Mouse (Mus musculus): ENCODE measurements at regions not wholly inside any gene's neighbourhood (a gene's known extent, or its start where the extent isn't known, plus 50 kb on each side); places are given as distances from the start of the nearest gene placed in this dataset.

GRCm38 (mm10) chr9:14090454-14090853 is 184.4 kb upstream of the Sesn3 start:
- no peak for TF ChIP-seq CTCF (IDR thresholded peaks at IDR 0.05; ENCODE audit: extremely low read depth, insufficient read length, insufficient replicate concordance, low read depth, low read length)
- no peak for TF ChIP-seq POLR2A (IDR thresholded peaks at IDR 0.05; ENCODE audit: low read depth, low read length)
- H3K27ac ChIP-seq (ENCODE audit: insufficient read depth, low read depth, low read length), result no peak overlapping the region
- H3K36me3 ChIP-seq (ENCODE audit: control insufficient read depth, insufficient read depth, low read length), result no peaks in the 10 kb centered on the region
- 86% methylated on average over 2 of the region's 2 CpGs for WGBS
- H3K4me3 ChIP-seq (ENCODE audit: low read depth, low read length), result no peak overlapping the region
- H3K4me1 ChIP-seq (ENCODE audit: control insufficient read depth, insufficient read depth, insufficient read length, low read length), result peaks cover 4% of the 10 kb centered on the region; the same call in 1 of the 2 replicates
- no peaks in the 10 kb centered on the region for H3K27me3 ChIP-seq (ENCODE audit: control insufficient read depth, insufficient read depth, low read length)

GRCm38 (mm10) chr9:14091099-14091930 is 183.6 kb upstream of the Sesn3 start:
- no peak overlapping the region for H3K27ac ChIP-seq (ENCODE audit: insufficient read depth, low read depth, low read length)
- no peaks in the 10 kb centered on the region for H3K27me3 ChIP-seq (ENCODE audit: control insufficient read depth, insufficient read depth, low read length)
- H3K4me1 ChIP-seq (ENCODE audit: control insufficient read depth, insufficient read depth, insufficient read length, low read length), result peaks cover 4% of the 10 kb centered on the region; the same call in 1 of the 2 replicates
- no peak overlapping the region for H3K4me3 ChIP-seq (ENCODE audit: low read depth, low read length)
- WGBS, result 67% methylated on average over 8 of the region's 8 CpGs
- H3K36me3 ChIP-seq (ENCODE audit: control insufficient read depth, insufficient read depth, low read length), result no peaks in the 10 kb centered on the region
- no peak for TF ChIP-seq POLR2A (IDR thresholded peaks at IDR 0.05; ENCODE audit: low read depth, low read length)
- TF ChIP-seq CTCF (IDR thresholded peaks at IDR 0.05; ENCODE audit: extremely low read depth, insufficient read length, insufficient replicate concordance, low read depth, low read length), result no peak

GRCm38 (mm10) chr9:14092996-14093442 is 181.8 kb upstream of the Sesn3 start:
- TF ChIP-seq CTCF (IDR thresholded peaks at IDR 0.05; ENCODE audit: extremely low read depth, insufficient read length, insufficient replicate concordance, low read depth, low read length), result no peak
- TF ChIP-seq POLR2A (IDR thresholded peaks at IDR 0.05; ENCODE audit: low read depth, low read length), result no peak
- Histone ChIP-seq H3K27ac (ENCODE audit: insufficient read depth, low read depth, low read length) (0 out of 2 replicates have a peak overlapping the region, but pooled peaks have one; percentile 22), H3K36me3 (ENCODE audit: control insufficient read depth, insufficient read depth, low read length) (no peaks in the 10 kb centered on the region), H3K27me3 (ENCODE audit: control insufficient read depth, insufficient read depth, low read length) (no peaks in the 10 kb centered on the region), H3K4me3 (ENCODE audit: low read depth, low read length) (no peak overlapping the region), H3K4me1 (ENCODE audit: control insufficient read depth, insufficient read depth, insufficient read length, low read length) (peaks cover 4% of the 10 kb centered on the region; the same call in 1 of the 2 replicates)
- 85% methylated on average over 2 of the region's 2 CpGs for WGBS

- H3K27ac ChIP-seq (ENCODE audit: insufficient read depth, low read depth, low read length), result no peak overlapping the region
- no peaks in the 10 kb centered on the region for H3K36me3 ChIP-seq (ENCODE audit: control insufficient read depth, insufficient read depth, low read length)
- no peaks in the 10 kb centered on the region for H3K27me3 ChIP-seq (ENCODE audit: control insufficient read depth, insufficient read depth, low read length)
- no peak for TF ChIP-seq CTCF (IDR thresholded peaks at IDR 0.05; ENCODE audit: extremely low read depth, insufficient read length, insufficient replicate concordance, low read depth, low read length)
- no peak for TF ChIP-seq POLR2A (IDR thresholded peaks at IDR 0.05; ENCODE audit: low read depth, low read length)
- H3K4me3 ChIP-seq (ENCODE audit: low read depth, low read length), result no peak overlapping the region
- no peaks in the 10 kb centered on the region for H3K4me1 ChIP-seq (ENCODE audit: control insufficient read depth, insufficient read depth, insufficient read length, low read length)
- WGBS, result 70% methylated on average over 1 of the region's 1 CpGs
These were observed 171.3 kb upstream of the Sesn3 start for GRCm38 (mm10) chr9:14103538-14103937.

GRCm38 (mm10) chr9:14104921-14105320 is 169.9 kb upstream of the Sesn3 start:
- TF ChIP-seq CTCF (IDR thresholded peaks at IDR 0.05; ENCODE audit: extremely low read depth, insufficient read length, insufficient replicate concordance, low read depth, low read length), result no peak
- no peak for TF ChIP-seq POLR2A (IDR thresholded peaks at IDR 0.05; ENCODE audit: low read depth, low read length)
- Histone ChIP-seq H3K36me3 (ENCODE audit: control insufficient read depth, insufficient read depth, low read length) (no peaks in the 10 kb centered on the region), H3K4me3 (ENCODE audit: low read depth, low read length) (no peak overlapping the region), H3K4me1 (ENCODE audit: control insufficient read depth, insufficient read depth, insufficient read length, low read length) (no peaks in the 10 kb centered on the region; the same call in 1 of the 2 replicates), H3K27me3 (ENCODE audit: control insufficient read depth, insufficient read depth, low read length) (no peaks in the 10 kb centered on the region), H3K27ac (ENCODE audit: insufficient read depth, low read depth, low read length) (no peak overlapping the region)
- 24% methylated on average over 2 of the region's 2 CpGs for WGBS

GRCm38 (mm10) chr9:14106371-14106770 is 168.5 kb upstream of the Sesn3 start:
- Histone ChIP-seq H3K36me3 (ENCODE audit: control insufficient read depth, insufficient read depth, low read length) (no peaks in the 10 kb centered on the region), H3K4me3 (ENCODE audit: low read depth, low read length) (no peak overlapping the region), H3K27ac (ENCODE audit: insufficient read depth, low read depth, low read length) (no peak overlapping the region), H3K4me1 (ENCODE audit: control insufficient read depth, insufficient read depth, insufficient read length, low read length) (no peaks in the 10 kb centered on the region; the same call in 1 of the 2 replicates), H3K27me3 (ENCODE audit: control insufficient read depth, insufficient read depth, low read length) (no peaks in the 10 kb centered on the region)
- TF ChIP-seq CTCF (IDR thresholded peaks at IDR 0.05; ENCODE audit: extremely low read depth, insufficient read length, insufficient replicate concordance, low read depth, low read length) (no peak), POLR2A (IDR thresholded peaks at IDR 0.05; ENCODE audit: low read depth, low read length) (no peak)
- WGBS, result 100% methylated on average over 1 of the region's 1 CpGs

GRCm38 (mm10) chr9:14108798-14109197 is 166.1 kb upstream of the Sesn3 start:
- TF ChIP-seq POLR2A (IDR thresholded peaks at IDR 0.05; ENCODE audit: low read depth, low read length) (no peak), CTCF (IDR thresholded peaks at IDR 0.05; ENCODE audit: extremely low read depth, insufficient read length, insufficient replicate concordance, low read depth, low read length) (no peak)
- Histone ChIP-seq H3K4me1 (ENCODE audit: control insufficient read depth, insufficient read depth, insufficient read length, low read length) (no peaks in the 10 kb centered on the region; the same call in 1 of the 2 replicates), H3K27ac (ENCODE audit: insufficient read depth, low read depth, low read length) (no peak overlapping the region), H3K4me3 (ENCODE audit: low read depth, low read length) (no peak overlapping the region), H3K36me3 (ENCODE audit: control insufficient read depth, insufficient read depth, low read length) (no peaks in the 10 kb centered on the region), H3K27me3 (ENCODE audit: control insufficient read depth, insufficient read depth, low read length) (no peaks in the 10 kb centered on the region)
- WGBS, result 81% methylated on average over 4 of the region's 4 CpGs

All from small intestine, adult 2 months (tissue).